Mouse (Mus musculus) retina, postnatal 1 day (tissue): ENCODE data around the gene Fam213b.

Experiments used
- DNase-seq: peaks from one replicate; pipeline ENCODE4 v3.0.0-alpha.2; 2012

Fam213b gene

GRCm38 (mm10) chr4:154898506-154899446 lies at the start of gene Fam213b:
TSS of gene Fam213b (minus strand) at chr4:154899135.
- DNase-seq, result peak; percentile 94

GRCm38 (mm10) chr4:154948066-154948939 lies 49.4 kb upstream of the Fam213b start:
- DNase-seq, result peak; percentile 86

GRCm38 (mm10) chr4:154946319-154946718 lies 47.4 kb upstream of the Fam213b start:
- peak; percentile 95 for DNase-seq

- DNase-seq, result peak; percentile 96
Measured at GRCm38 (mm10) chr4:154944121-154944590, 45.2 kb upstream of the Fam213b start.

- no peak for DNase-seq
Measured at GRCm38 (mm10) chr4:154943323-154944039, 44.5 kb upstream of the Fam213b start.

- no peak for DNase-seq
Measured at GRCm38 (mm10) chr4:154942632-154943322, 43.8 kb upstream of the Fam213b start.

GRCm38 (mm10) chr4:154941831-154942230 lies 42.9 kb upstream of the Fam213b start:
- DNase-seq, result no peak

- DNase-seq, result no peak
Measured at GRCm38 (mm10) chr4:154940156-154940555, 41.2 kb upstream of the Fam213b start.

- DNase-seq, result no peak
Measured at GRCm38 (mm10) chr4:154937746-154938145, 38.8 kb upstream of the Fam213b start.

GRCm38 (mm10) chr4:154936542-154937255 lies 37.8 kb upstream of the Fam213b start:
- no peak for DNase-seq

GRCm38 (mm10) chr4:154935788-154936187 lies 36.9 kb upstream of the Fam213b start:
- DNase-seq, result no peak

- DNase-seq, result no peak
Measured at GRCm38 (mm10) chr4:154934800-154935199, 35.9 kb upstream of the Fam213b start.

- peak; percentile 74 for DNase-seq
Measured at GRCm38 (mm10) chr4:154933306-154933907, 34.5 kb upstream of the Fam213b start.

- DNase-seq, result no peak
Measured at GRCm38 (mm10) chr4:154929088-154929660, 30.2 kb upstream of the Fam213b start.

GRCm38 (mm10) chr4:154928395-154929087 lies 29.6 kb upstream of the Fam213b start, which contains the start of gene Tnfrsf14:
TSS of gene Tnfrsf14 (minus strand) at chr4:154928563.
- DNase-seq, result no peak

GRCm38 (mm10) chr4:154927899-154928337 lies 29.0 kb upstream of the Fam213b start:
- DNase-seq, result no peak

GRCm38 (mm10) chr4:154926969-154927898 lies 28.3 kb upstream of the Fam213b start:
- DNase-seq, result no peak

GRCm38 (mm10) chr4:154925413-154925812 lies 26.5 kb upstream of the Fam213b start:
- DNase-seq, result no peak

- no peak for DNase-seq
Measured at GRCm38 (mm10) chr4:154922931-154923330, 24.0 kb upstream of the Fam213b start.
